Mouse (Mus musculus) kidney, adult 18-20 months (tissue): ENCODE measurements around the gene Gm14226.
"Not testable (repeated sequence)": the region's sequence is repeated elsewhere in the genome, so short reads cannot be mapped to it uniquely, and the experiment has no call there.

Source experiments
- DNase-seq: peaks from one replicate; pipeline ENCODE4 v3.0.0; 2021

The Gm14226 gene

GRCm38 (mm10) chr2:155018251-155018755, at the start of gene Gm14226:
Gm14226 (plus strand) TSS chr2:155018266.
- DNase-seq: not testable (repeated sequence)

DNA sequence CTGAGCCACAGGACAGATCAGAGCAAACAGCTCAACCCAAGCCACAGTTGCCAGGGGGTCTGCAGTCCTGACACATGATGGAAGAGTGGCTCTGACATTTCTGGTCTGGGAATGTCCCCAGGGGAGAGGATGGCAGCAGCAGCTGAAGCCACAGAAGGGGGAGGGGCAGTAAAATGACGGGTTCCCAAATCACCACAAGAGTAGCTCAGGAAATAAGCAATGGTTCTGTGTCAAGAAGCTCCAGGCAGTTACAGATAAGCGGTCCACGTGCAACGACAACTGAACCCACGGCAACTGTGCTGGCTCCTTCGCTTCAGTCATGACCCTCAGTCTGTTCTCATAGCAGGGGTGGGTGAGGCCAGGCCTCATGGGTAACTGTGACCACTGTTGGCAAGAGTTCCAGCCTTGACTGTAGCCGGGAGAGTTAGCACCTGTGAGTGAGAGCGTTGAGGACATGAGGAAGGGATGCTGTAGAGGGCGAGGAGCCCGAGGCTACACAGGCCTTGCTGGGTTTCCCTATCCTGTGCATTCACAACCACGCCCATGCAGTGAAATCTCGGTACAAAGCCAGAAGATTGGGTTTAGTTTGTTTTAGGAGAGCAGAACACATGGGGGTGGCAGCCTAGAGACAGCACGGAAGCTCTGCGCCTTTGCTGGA, 48.2 kb upstream of the Gm14226 start:
- DNase-seq: not testable (repeated sequence)

- DNase-seq: no peak
Measured at GRCm38 (mm10) chr2:154971919-154972692, 46.0 kb upstream of the Gm14226 start.

GRCm38 (mm10) chr2:154972981-154973380, 45.1 kb upstream of the Gm14226 start:
- DNase-seq: no peak

- no peak for DNase-seq
Measured at GRCm38 (mm10) chr2:154986609-154987008, 31.5 kb upstream of the Gm14226 start.

GRCm38 (mm10) chr2:154991411-154991810, 26.7 kb upstream of the Gm14226 start:
- DNase-seq: no peak

- DNase-seq: no peak
Measured at GRCm38 (mm10) chr2:154992083-154992482, 26.0 kb upstream of the Gm14226 start.

DNA sequence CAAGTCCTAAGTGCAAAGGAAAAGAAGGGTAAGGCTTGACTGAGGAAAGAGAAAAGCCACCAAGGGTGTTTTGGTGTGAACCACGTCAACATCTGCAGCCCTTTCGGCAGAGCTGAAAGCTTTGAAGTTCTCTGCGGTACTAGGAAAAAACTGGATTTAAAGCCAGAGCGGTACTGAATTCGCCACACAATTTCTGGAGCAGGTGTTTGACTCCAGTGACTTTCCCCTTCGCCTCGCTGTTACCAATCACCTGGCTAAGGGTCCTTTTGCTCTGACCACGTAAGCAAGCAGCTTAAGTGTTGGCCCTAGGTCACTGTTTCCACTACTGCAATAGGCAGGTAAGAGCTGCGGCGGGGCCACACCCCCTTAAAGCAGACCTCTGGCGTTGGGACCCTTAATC, 12.6 kb upstream of the Gm14226 start:
- no peak for DNase-seq

- DNase-seq: no peak
Measured at GRCm38 (mm10) chr2:155011086-155011656, 6.9 kb upstream of the Gm14226 start.

DNA sequence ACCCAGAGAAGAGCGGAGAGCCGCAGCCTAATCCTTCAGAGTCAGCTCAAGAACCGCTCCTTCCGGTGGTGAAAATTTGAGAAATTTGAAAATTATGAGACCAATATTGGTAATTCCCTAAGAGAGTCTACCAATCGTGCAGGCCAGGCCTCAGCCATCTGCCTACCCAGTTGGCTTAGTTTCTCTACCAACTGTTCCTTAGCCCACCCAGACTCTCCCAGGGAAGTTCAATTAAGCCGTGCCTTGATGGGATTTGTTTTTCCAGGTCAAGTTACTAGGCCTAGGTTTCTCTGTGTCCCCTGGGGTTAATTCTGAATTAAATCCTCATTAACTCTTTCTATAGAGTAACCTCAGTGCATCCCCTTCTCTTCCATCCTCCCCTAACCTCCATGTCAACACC, 5.1 kb upstream of the Gm14226 start:
- no peak for DNase-seq

- not testable (repeated sequence) for DNase-seq
Measured at GRCm38 (mm10) chr2:155016751-155017150, 1.3 kb upstream of the Gm14226 start.

DNA sequence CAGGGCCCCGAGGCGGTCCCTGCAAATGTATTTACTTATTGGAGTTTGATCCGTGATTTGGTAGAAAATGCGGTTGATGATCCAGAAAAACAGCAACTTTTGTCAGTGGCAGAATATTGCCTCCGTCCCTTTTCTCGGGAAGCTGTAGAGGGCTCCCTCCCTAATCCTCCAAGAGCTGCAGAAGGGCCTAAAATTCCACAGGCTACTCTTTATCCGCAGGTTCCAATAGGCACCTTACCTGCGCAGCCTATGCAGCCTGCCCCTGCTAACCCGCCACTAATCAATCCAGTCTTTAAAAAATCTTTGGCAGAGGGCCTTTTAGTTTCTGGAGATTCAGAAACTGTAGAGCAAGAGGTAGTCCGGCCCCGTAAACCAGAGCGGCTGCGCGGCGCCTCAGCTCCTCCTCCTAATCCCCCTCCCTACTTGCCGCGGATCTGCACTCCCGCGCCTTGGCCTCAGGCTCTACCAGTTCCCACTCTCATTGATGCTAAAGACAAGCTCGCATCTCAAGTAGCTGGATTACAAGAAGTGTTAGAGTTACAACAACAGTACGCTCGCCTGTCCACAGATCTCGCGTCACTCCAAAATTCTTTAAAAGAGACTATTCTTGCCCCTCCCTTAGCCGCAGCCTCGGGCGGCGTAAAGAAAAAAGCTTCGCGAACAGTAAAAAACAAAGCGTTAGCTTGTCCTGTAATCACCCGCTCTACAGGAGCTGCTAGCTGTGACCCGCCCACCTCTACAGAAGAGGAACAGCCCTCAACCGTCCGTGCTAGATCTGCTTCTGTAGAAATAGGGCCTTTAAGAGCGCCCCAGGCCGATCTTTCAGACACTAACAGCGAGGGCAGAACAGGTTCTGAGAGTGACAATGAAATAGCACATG, 936 bp downstream of the Gm14226 start:
- DNase-seq: peak; percentile 68

DNA sequence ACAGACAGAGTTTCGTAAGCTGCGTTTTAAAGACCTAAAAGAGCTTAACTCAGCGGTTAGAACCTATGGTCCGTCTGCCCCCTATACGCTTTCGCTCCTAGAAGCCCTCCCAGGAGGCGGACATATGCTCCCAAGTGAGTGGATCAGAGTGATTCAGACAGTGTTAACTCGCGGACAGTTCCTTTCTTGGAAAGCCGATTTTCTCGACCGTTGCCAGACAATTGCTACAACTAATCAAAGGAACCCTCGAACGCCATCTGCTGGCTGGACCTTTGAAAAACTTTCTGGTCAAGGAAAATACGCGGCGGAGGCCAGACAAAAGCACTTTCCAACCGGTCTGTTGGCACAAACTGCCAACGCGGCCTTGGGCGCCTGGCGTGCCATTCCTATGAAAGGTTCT, 1.6 kb downstream of the Gm14226 start:
- DNase-seq: peak; percentile 93

DNA sequence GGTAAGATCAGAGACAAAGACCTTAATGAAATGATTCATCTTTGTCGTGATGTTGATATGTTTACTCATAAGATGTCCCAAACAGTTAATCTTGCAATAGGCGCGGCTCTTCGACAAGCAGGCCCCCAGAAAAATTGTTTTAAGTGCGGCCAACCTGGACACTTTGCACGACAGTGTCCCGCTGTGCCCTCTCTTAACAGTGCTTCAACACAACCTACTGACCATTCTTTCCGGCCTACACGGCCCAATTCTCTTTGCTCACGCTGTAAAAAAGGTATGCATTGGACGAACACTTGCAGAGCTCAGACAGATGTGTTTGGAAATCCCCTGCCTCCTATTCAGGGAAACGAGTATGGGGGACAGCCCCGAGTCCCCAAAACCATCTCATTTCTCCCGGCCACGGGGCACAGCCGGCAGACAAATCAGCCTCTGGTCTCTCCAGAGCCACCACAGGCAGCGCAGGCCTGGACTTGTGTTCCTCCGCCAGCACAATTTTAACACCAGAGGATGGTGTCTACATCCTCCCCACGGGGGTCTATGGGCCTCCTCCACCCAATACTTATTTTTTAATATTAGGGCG, 2.3 kb downstream of the Gm14226 start:
- not testable (repeated sequence) for DNase-seq

- DNase-seq: no peak
Measured at GRCm38 (mm10) chr2:155030831-155031230, 12.8 kb downstream of the Gm14226 start.

GRCm38 (mm10) chr2:155032938-155033710, 15.1 kb downstream of the Gm14226 start:
- no peak for DNase-seq

- no peak for DNase-seq
Measured at GRCm38 (mm10) chr2:155039956-155040355, 21.9 kb downstream of the Gm14226 start.

DNA sequence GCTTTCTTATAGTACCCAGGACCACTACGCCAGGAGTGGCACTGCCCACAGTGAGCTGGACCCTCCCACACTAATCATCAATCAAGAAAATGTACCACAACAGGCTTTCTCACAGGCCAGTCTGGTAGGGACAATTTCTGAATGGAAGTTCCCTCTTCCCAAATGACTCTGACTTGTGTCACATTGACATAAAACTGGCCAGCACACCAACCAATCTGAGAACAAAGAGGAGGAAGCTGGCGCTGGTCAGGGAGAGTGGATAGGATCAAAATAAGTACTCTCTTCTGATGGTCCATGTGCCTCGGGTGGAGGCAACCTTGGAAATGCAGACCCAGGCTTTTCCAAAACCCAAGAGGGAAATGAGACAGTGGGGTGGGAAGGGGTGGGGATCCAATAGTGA, 26.5 kb downstream of the Gm14226 start:
- DNase-seq: no peak

DNA sequence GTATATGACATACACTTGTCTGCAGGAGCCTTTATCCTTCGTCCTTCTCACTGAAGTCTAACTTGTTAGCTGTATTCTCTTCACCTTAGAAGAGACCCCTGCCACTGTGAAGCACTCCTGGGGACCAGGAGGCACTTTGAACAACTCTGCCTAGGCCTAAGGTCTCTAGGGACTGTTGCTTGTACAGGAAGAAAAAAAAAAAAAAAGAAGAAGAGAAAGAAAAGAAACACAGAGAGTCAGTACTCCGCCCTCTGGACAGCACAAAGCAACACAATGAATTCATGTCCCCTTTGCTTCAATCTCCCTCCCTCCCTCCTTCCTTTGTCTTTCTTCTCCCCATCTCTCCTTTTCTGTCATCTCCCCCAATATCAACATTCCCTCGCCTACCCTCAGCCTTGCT, 27.0 kb downstream of the Gm14226 start:
- DNase-seq: no peak

GRCm38 (mm10) chr2:155046803-155047202, 28.7 kb downstream of the Gm14226 start:
- DNase-seq: no peak

DNA sequence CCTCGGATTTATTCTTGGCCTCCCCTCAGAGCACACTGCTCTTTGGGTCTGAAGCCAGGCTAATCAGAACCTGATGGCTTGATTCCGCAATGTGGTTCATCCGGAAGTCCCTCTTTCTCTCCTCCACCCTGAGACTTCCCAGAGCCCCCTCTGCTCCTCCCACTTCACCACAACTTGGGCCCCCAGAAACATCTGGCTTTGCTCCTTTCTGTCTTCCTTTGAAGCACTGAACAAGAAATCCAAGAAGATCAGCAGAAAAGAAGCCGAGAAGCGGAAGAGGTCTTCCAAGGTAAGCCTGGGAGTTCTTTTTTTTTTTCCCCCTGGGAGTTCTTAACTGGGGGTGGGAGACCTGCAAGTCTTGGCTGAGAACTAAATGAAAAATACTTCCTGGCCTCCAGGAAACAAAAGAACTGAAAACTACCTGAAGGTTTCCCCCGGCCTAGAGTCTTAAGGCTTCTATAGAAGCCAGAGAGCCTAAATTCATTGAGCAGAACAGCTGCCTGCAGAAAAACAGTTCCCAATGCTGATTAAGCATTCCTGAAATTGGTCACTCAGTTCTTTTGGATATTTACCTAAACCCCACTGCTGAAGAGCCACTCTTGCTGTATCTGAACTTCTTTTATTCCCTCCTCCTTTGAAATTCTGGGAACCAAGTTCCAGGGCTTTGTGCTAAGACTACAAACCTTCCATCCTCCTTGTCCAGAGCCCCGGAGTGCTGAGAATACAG, 29.5 kb downstream of the Gm14226 start:
- DNase-seq: no peak
